In the genomic region with DNA sequence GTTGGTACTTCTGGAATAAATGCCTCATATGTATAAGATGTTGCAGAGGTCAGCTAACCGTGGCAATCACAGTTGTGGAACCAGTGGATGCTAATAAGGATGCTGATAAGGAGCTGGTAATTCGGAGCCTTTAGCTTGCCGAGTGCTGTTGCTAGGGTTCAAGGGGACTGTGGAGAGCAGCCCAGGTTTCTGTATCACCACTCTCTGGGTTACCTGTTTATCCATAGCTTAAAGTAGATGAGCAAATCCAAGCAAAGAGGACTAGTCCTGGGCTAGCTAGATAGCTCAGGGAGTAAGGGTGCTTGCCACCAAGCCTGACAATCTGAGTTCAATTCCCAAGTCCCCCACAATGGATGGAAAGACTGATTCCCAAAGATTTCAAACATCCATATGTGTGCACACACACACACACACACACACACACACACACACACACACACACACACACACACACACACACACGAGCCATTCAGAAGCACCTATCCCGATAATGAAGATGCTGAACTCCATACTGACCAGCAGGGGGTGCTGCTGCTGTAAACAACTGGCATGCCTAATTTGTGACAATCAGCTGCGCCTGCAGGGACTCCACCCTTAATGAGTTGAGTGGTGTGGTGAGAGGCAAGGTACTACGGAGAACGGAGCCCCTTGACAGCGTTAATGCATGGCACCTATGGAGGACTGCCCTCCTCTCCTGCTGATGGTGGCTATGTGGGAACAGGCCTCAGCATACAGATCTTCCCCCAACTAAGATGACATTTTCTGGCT, we compare ENCODE assay signal across 9 mouse cellular contexts.
A peak's percentile ranks its signal among the peaks of the same experiment; 100 is the strongest.
DNase-seq lines count a peak whose midpoint lies in the region; ATAC-seq and TF ChIP-seq lines count a peak whose summit lies in the region.
"Had no signal": no experiment of that assay in that cellular context is flagged by ENCODE, and none has a peak within 500 bp of the region (broad histone marks: within the 10 kb centered on the region; RNA-seq: fewer than 3 reads in every experiment).

No protein-coding gene starts in this region.

- H3K4me2 ChIP-seq in lung, embryonic 14.5 days, result no peak overlapping the region
- H3K4me2 ChIP-seq: stomach, embryonic 15.5 days had no signal

- DNase-seq in 416B (ENCODE audit: low read depth) (peak; percentile 63), MEL (ENCODE audit: low read depth, low spot score) (peak; percentile 61)
- DNase-seq in cerebellum, adult 8-10 months, result peak; percentile 25
- peak; percentile 65 for DNase-seq in gastrocnemius, adult 18-20 months (ENCODE audit: low spot score)
- peak; percentile 18 to 54 for DNase-seq in kidney, adult 8-10 months
- peak; percentile 79 for DNase-seq in lung, embryonic 14.5 days
- DNase-seq in urinary bladder, postnatal 36 days (ENCODE audit: low spot score in 2 of 2), result peak; percentile 25 to 46

- H3K4me3 ChIP-seq in MEL (ENCODE audit: control insufficient read depth in 1 of 2, insufficient read depth in 1 of 2, low read depth in 2 of 2, low read length in 2 of 2), result no peak overlapping the region
- no peak overlapping the region for H3K4me3 ChIP-seq in lung, embryonic 14.5 days (ENCODE audit: low read depth, low read length)
- no peak overlapping the region for H3K4me3 ChIP-seq in olfactory bulb, adult 2 months (ENCODE audit: insufficient read depth, low read depth, low read length)
- H3K4me3 ChIP-seq: stomach, embryonic 15.5 days had no signal

- no peak for TF ChIP-seq EP300 in MEL (IDR thresholded peaks at IDR 0.05; ENCODE audit: low read depth in 1 of 2, low read length in 2 of 2)

- H3K4me1 ChIP-seq in MEL (ENCODE audit: control insufficient read depth in 1 of 2, insufficient read depth in 2 of 2, low read length in 2 of 2), result no peaks in the 10 kb centered on the region
- H3K4me1 ChIP-seq in lung, embryonic 14.5 days (ENCODE audit: insufficient read depth), result no peaks in the 10 kb centered on the region
- H3K4me1 ChIP-seq in olfactory bulb, adult 2 months (ENCODE audit: control insufficient read depth, insufficient read depth, low read length), result no peaks in the 10 kb centered on the region
- H3K4me1 ChIP-seq: stomach, embryonic 15.5 days had no signal

- TF ChIP-seq RAD21 in MEL (IDR thresholded peaks at IDR 0.05; ENCODE audit: low read depth, low read length), result peak; percentile 50

- H3K9me3 ChIP-seq in MEL (replicated peaks; ENCODE audit: insufficient read depth, low read length), result no peaks in the 10 kb centered on the region
- H3K9me3 ChIP-seq in lung, embryonic 14.5 days (ENCODE audit: low read depth, low read length), result no peaks in the 10 kb centered on the region
- H3K9me3 ChIP-seq: stomach, embryonic 15.5 days had no signal

- H3K27me3 ChIP-seq in MEL (ENCODE audit: control insufficient read depth in 1 of 2, insufficient read depth in 2 of 2, low read length in 2 of 2), result no peaks in the 10 kb centered on the region
- no peaks in the 10 kb centered on the region for H3K27me3 ChIP-seq in lung, embryonic 14.5 days (ENCODE audit: insufficient read depth, low read length)
- H3K27me3 ChIP-seq: stomach, embryonic 15.5 days had no signal

- no peaks in the 10 kb centered on the region for H3K79me2 ChIP-seq in MEL (ENCODE audit: control insufficient read depth, insufficient read depth, low read length, poor library complexity)

- peak; percentile 60 for ATAC-seq in lung, embryonic 14.5 days (ENCODE audit: insufficient read depth)

- 26% methylated on average over 9 of the region's 9 CpGs for WGBS in lung, embryonic 14.5 days
- WGBS in olfactory bulb, adult 2 months, result 39% methylated on average over 9 of the region's 9 CpGs

- peak; percentile 50 to 72 (median 68) for TF ChIP-seq CTCF in MEL (IDR thresholded peaks at IDR 0.05 in 2 of 3, conservative IDR thresholded peaks at IDR 0.05 in 1 of 3; ENCODE audit: control insufficient read depth in 1 of 3, insufficient read depth in 1 of 3, low read depth in 2 of 3, low read length in 3 of 3, poor library complexity in 1 of 3, severe bottlenecking in 1 of 3)
- TF ChIP-seq CTCF in lung, embryonic 14.5 days (IDR thresholded peaks at IDR 0.05; ENCODE audit: low read depth), result peak; percentile 87
- TF ChIP-seq CTCF in olfactory bulb, adult 2 months (IDR thresholded peaks at IDR 0.05; ENCODE audit: insufficient read depth, low read depth, low read length), result peak; percentile 66; the same call in 1 of the 2 replicates

- no peak overlapping the region for H3K9ac ChIP-seq in MEL (ENCODE audit: control insufficient read depth, low read depth, low read length, poor library complexity, severe bottlenecking)
- H3K9ac ChIP-seq in lung, embryonic 14.5 days, result no peak overlapping the region
- H3K9ac ChIP-seq: stomach, embryonic 15.5 days had no signal

- TF ChIP-seq POLR2A in MEL (IDR thresholded peaks at IDR 0.05; ENCODE audit: control insufficient read depth in 1 of 2, insufficient read depth in 1 of 2, low read depth in 1 of 2, low read length in 2 of 2, poor library complexity in 1 of 2), result no peak
- TF ChIP-seq POLR2A in olfactory bulb, adult 2 months (IDR thresholded peaks at IDR 0.05; ENCODE audit: insufficient read depth, low read depth, low read length), result no peak

- H3K27ac ChIP-seq in MEL (ENCODE audit: control insufficient read depth, low read depth, low read length), result no peak overlapping the region
- no peak overlapping the region for H3K27ac ChIP-seq in lung, embryonic 14.5 days (ENCODE audit: low read depth)
- no peak overlapping the region for H3K27ac ChIP-seq in olfactory bulb, adult 2 months (ENCODE audit: insufficient read depth, low read depth, low read length)
- H3K27ac ChIP-seq: stomach, embryonic 15.5 days had no signal

- H3K36me3 ChIP-seq in MEL (ENCODE audit: control insufficient read depth in 1 of 2, insufficient read depth in 2 of 2, low read length in 2 of 2), result no peaks in the 10 kb centered on the region
- no peaks in the 10 kb centered on the region for H3K36me3 ChIP-seq in lung, embryonic 14.5 days (ENCODE audit: insufficient read depth)
- H3K36me3 ChIP-seq: stomach, embryonic 15.5 days had no signal

TF ChIP-seq in MEL, 35 proteins besides CTCF, POLR2A, EP300 and RAD21:
- TF ChIP-seq SIN3A (IDR thresholded peaks at IDR 0.05; ENCODE audit: low read length) (peak; percentile 71), ZMIZ1 (IDR thresholded peaks at IDR 0.05; ENCODE audit: low read depth, low read length) (no peak), SMC3 (IDR thresholded peaks at IDR 0.05; ENCODE audit: low read depth, low read length) (peak; percentile 45), MXI1 (IDR thresholded peaks at IDR 0.05; ENCODE audit: low read depth, low read length) (0 out of 2 replicates have a peak, but pooled peaks have one; percentile 26), ZC3H11A (IDR thresholded peaks at IDR 0.05; ENCODE audit: low read depth, low read length) (peak; percentile 31)

Comparison
In these comparisons a context has a peak if more than half of its experiments do, and no peak if none do; other contexts are left out.
1. DNase-seq: peak in every context shown above with its lines; median percentile 79 in lung, embryonic 14.5 days; 65 in gastrocnemius, adult 18-20 months; 63 in 416B; 61 in MEL; 36 in kidney, adult 8-10 months; 36 in urinary bladder, postnatal 36 days; 25 in cerebellum, adult 8-10 months.